In genomic region chr1:72567056-72567455, GRCm38 (mm10) we compare ENCODE assay signal across 10 mouse cellular contexts. TPM values are rescaled to one million over a fixed set of nuclear protein-coding genes. Genes with fewer than 3 reads are reported as not detected.
DNase-seq lines count a peak whose midpoint lies in the region; ATAC-seq and TF ChIP-seq lines count a peak whose summit lies in the region.
"Had no signal": no experiment of that assay in that cellular context is flagged by ENCODE, and none has a peak within 500 bp of the region (broad histone marks: within the 10 kb centered on the region; RNA-seq: fewer than 3 reads in every experiment).

No protein-coding gene starts in this region.

- H3K27me3 ChIP-seq in heart, embryonic 13.5 days (replicated peaks), result no peaks in the 10 kb centered on the region
- no peaks in the 10 kb centered on the region for H3K27me3 ChIP-seq in embryonic facial prominence, embryonic 13.5 days
- no peaks in the 10 kb centered on the region for H3K27me3 ChIP-seq in hindbrain, embryonic 16.5 days (replicated peaks; ENCODE audit: control insufficient read depth, insufficient read depth, low read length)
- no peaks in the 10 kb centered on the region for H3K27me3 ChIP-seq in midbrain, postnatal 0 days (ENCODE audit: insufficient read depth, low read length)

- TF ChIP-seq CTCF in midbrain, postnatal 0 days (IDR thresholded peaks at IDR 0.05), result no peak

- no peaks in the 10 kb centered on the region for H3K4me1 ChIP-seq in heart, embryonic 13.5 days
- H3K4me1 ChIP-seq in embryonic facial prominence, embryonic 13.5 days, result no peaks in the 10 kb centered on the region
- H3K4me1 ChIP-seq in hindbrain, embryonic 16.5 days (ENCODE audit: control insufficient read depth, insufficient read depth, low read depth, low read length), result peaks cover 5% of the 10 kb centered on the region
- H3K4me1 ChIP-seq in midbrain, postnatal 0 days (ENCODE audit: insufficient read depth, low read length), result no peaks in the 10 kb centered on the region

- no peak for ATAC-seq in heart, embryonic 13.5 days (ENCODE audit: extremely low read depth, insufficient number of reproducible peaks, low FRiP score, low TSS enrichment)
- ATAC-seq in embryonic facial prominence, embryonic 13.5 days (ENCODE audit: insufficient number of reproducible peaks, insufficient read depth, low FRiP score, low TSS enrichment, low read depth), result no peak
- ATAC-seq in hindbrain, embryonic 16.5 days, result 0 out of 2 replicates have a peak, but pooled peaks have one; percentile 52
- ATAC-seq in midbrain, postnatal 0 days (ENCODE audit: low FRiP score), result no peak
- ATAC-seq: liver, postnatal 0 days had no signal

- peak overlapping the region; percentile 40 for H3K9ac ChIP-seq in heart, embryonic 13.5 days
- H3K9ac ChIP-seq in embryonic facial prominence, embryonic 13.5 days, result peak overlapping the region; percentile 28; the same call in 1 of the 2 replicates
- peak overlapping the region; percentile 51; the same call in 1 of the 2 replicates for H3K9ac ChIP-seq in hindbrain, embryonic 16.5 days (ENCODE audit: low read depth, low read length)
- 0 out of 2 replicates have a peak overlapping the region, but pooled peaks have one; percentile 44 for H3K9ac ChIP-seq in midbrain, postnatal 0 days (replicated peaks; ENCODE audit: low read length, poor library complexity, severe bottlenecking)
- H3K9ac ChIP-seq: liver, postnatal 0 days had no signal

- no peak for DNase-seq in heart, postnatal 36 days
- DNase-seq in midbrain, postnatal 0 days (ENCODE audit: low spot score), result peak; percentile 57
- DNase-seq in thymus, adult 18-20 months, result no peak
- no peak for DNase-seq in testis, postnatal 10 days (ENCODE audit: low spot score)
- DNase-seq in MN1 (ENCODE audit: low spot score), result no peak
- DNase-seq: kidney, postnatal 4 days; liver, postnatal 0 days had no signal

- H3K4me2 ChIP-seq in heart, embryonic 13.5 days, result peak overlapping the region; percentile 57
- H3K4me2 ChIP-seq in embryonic facial prominence, embryonic 13.5 days, result peak overlapping the region; percentile 45
- H3K4me2 ChIP-seq in hindbrain, embryonic 16.5 days (ENCODE audit: low read length), result peak overlapping the region; percentile 53
- peak overlapping the region; percentile 38 for H3K4me2 ChIP-seq in midbrain, postnatal 0 days (ENCODE audit: low read depth, low read length, poor library complexity, severe bottlenecking)

- intact Hi-C loops in heart, postnatal 36 days (cut with DNase I), result no loop called here

- 32% methylated on average over 9 of the region's 9 CpGs for WGBS in heart, embryonic 13.5 days
- 35% methylated on average over 9 of the region's 9 CpGs for WGBS in embryonic facial prominence, embryonic 13.5 days
- WGBS in hindbrain, embryonic 16.5 days, result 28% methylated on average over 9 of the region's 9 CpGs
- WGBS in midbrain, postnatal 0 days, result 24% methylated on average over 9 of the region's 9 CpGs

- no peaks in the 10 kb centered on the region for H3K9me3 ChIP-seq in heart, embryonic 13.5 days
- H3K9me3 ChIP-seq in embryonic facial prominence, embryonic 13.5 days, result no peaks in the 10 kb centered on the region
- H3K9me3 ChIP-seq in hindbrain, embryonic 16.5 days (ENCODE audit: control insufficient read depth, low read length), result no peaks in the 10 kb centered on the region
- H3K9me3 ChIP-seq in midbrain, postnatal 0 days (ENCODE audit: low read length), result no peaks in the 10 kb centered on the region

- no peak overlapping the region for H3K27ac ChIP-seq in heart, embryonic 13.5 days (replicated peaks)
- no peak overlapping the region for H3K27ac ChIP-seq in embryonic facial prominence, embryonic 13.5 days
- peak overlapping the region; percentile 63 for H3K27ac ChIP-seq in hindbrain, embryonic 16.5 days (ENCODE audit: low read depth, low read length)
- H3K27ac ChIP-seq in midbrain, postnatal 0 days (ENCODE audit: low read depth, low read length), result no peak overlapping the region

- peak overlapping the region; percentile 32 for H3K4me3 ChIP-seq in heart, embryonic 13.5 days
- H3K4me3 ChIP-seq in embryonic facial prominence, embryonic 13.5 days, result peak overlapping the region; percentile 14; the same call in 1 of the 2 replicates
- H3K4me3 ChIP-seq in hindbrain, embryonic 16.5 days (ENCODE audit: low read length), result peak overlapping the region; percentile 28
- peak overlapping the region; percentile 26 for H3K4me3 ChIP-seq in midbrain, postnatal 0 days (ENCODE audit: low read depth, low read length)

- H3K36me3 ChIP-seq in heart, embryonic 13.5 days, result no peaks in the 10 kb centered on the region
- H3K36me3 ChIP-seq in embryonic facial prominence, embryonic 13.5 days, result no peaks in the 10 kb centered on the region
- H3K36me3 ChIP-seq in hindbrain, embryonic 16.5 days (ENCODE audit: control insufficient read depth, insufficient read depth, low read length), result no peaks in the 10 kb centered on the region
- no peaks in the 10 kb centered on the region for H3K36me3 ChIP-seq in midbrain, postnatal 0 days (ENCODE audit: insufficient read depth, low read length)

RNA-seq across cellular contexts. Expression of gene Smarcal1, which starts 16.0 kb away (rescaled TPM):
- polyA plus RNA-seq in heart, embryonic 13.5 days (2015; fragmentation: Nextera tagmentation; extraction: Ambion mirVana), result 13.9 and 15.0 TPM in 2 replicates
- total RNA-seq in heart, postnatal 36 days (2021), result 10 to 100 TPM; 24.2 to 26.8 TPM
- polyA plus RNA-seq in embryonic facial prominence, embryonic 13.5 days (2015; fragmentation: Nextera tagmentation; extraction: Ambion mirVana), result 27.8 and 30.4 TPM in 2 replicates
- polyA plus RNA-seq in hindbrain, embryonic 16.5 days (2015; fragmentation: Nextera tagmentation; extraction: Ambion mirVana), result 26.2 and 27.8 TPM in 2 replicates
- total RNA-seq in midbrain, postnatal 0 days (2014; rRNA removed), result 42.5 and 49.5 TPM in 2 replicates
- 21.6 and 21.8 TPM in 2 replicates for polyA plus RNA-seq in midbrain, postnatal 0 days (2015; fragmentation: Nextera tagmentation; extraction: Ambion mirVana)

RNA-seq across cellular contexts. Expression of gene March4, which starts 30.3 kb away (rescaled TPM):
- not detected in 2 replicates for polyA plus RNA-seq in heart, embryonic 13.5 days (2015; fragmentation: Nextera tagmentation; extraction: Ambion mirVana)
- total RNA-seq in heart, postnatal 36 days (2021), result not detected
- 0.17 and 0.18 TPM in 2 replicates for polyA plus RNA-seq in embryonic facial prominence, embryonic 13.5 days (2015; fragmentation: Nextera tagmentation; extraction: Ambion mirVana)
- 9.4 and 10.3 TPM in 2 replicates for polyA plus RNA-seq in hindbrain, embryonic 16.5 days (2015; fragmentation: Nextera tagmentation; extraction: Ambion mirVana)
- total RNA-seq in midbrain, postnatal 0 days (2014; rRNA removed), result 35.0 and 36.4 TPM in 2 replicates
- 6.3 and 8.0 TPM in 2 replicates for polyA plus RNA-seq in midbrain, postnatal 0 days (2015; fragmentation: Nextera tagmentation; extraction: Ambion mirVana)
- polyA plus RNA-seq: liver, postnatal 0 days had no signal
